Mouse (Mus musculus): Measurements from ENCODE around the gene Fkbp15. TPM values are rescaled to one million over a fixed set of nuclear protein-coding genes. Genes with fewer than 3 reads are reported as not detected.

Fkbp15 gene
- total and polyA plus RNA-seq, 3 experiments: 14.7 to 19.6 (median 16.6) TPM

DNA sequence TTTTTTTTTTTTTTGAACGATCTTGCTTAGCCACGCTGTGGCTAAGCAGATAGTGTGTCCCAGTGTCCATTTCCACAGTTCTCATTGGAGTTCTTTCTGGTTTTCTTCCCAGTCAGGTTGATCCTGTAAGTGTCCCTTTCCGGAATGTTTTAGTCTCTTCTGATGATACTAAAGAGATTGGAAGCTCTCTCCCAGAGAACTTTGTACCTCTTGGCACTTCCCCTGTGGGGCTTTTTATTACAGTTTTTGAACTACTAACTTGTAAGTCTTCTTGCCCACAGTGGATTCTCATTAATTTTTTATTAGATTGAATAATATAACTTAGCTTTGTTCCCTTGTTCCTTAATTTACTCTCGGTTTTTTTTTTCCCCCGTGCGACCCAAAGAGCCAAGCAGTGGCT, 1.2 kb upstream of the Fkbp15 start:
- Histone ChIP-seq H3K79me2 (replicated peaks; ENCODE audit: control insufficient read depth, insufficient read depth, low read length) (peaks cover 2% of the 10 kb centered on the region), H3K4me3 (peak overlapping the region; percentile 96), H3K9ac (ENCODE audit: low read depth, low read length) (no peak overlapping the region; the same call in 1 of the 2 replicates), H3K36me3 (ENCODE audit: control insufficient read depth, insufficient read depth, low read length) (peaks cover 8% of the 10 kb centered on the region), H3K27me3 (ENCODE audit: control insufficient read depth, insufficient read depth, low read length) (no peaks in the 10 kb centered on the region), H3K4me1 (ENCODE audit: control insufficient read depth, insufficient read depth, low read length) (peaks cover 2% of the 10 kb centered on the region; the same call in 1 of the 2 replicates), H3K27ac (no peak overlapping the region; the same call in 1 of the 2 replicates)
- WGBS: 9% methylated on average over 6 of the region's 6 CpGs
- intact Hi-C loops (cut with DNase I): loop anchor here (5.0 kb wide), 1 partner anchor 156 kb away; the partner anchor contains the start of gene Alad
- TF ChIP-seq POLR2A (IDR thresholded peaks at IDR 0.05; ENCODE audit: insufficient read depth, low read depth, low read length) (no peak), EP300 (IDR thresholded peaks at IDR 0.05; ENCODE audit: insufficient read depth, low read depth, low read length) (no peak), CTCF (IDR thresholded peaks at IDR 0.05) (no peak)
- no peak for DNase-seq

DNA sequence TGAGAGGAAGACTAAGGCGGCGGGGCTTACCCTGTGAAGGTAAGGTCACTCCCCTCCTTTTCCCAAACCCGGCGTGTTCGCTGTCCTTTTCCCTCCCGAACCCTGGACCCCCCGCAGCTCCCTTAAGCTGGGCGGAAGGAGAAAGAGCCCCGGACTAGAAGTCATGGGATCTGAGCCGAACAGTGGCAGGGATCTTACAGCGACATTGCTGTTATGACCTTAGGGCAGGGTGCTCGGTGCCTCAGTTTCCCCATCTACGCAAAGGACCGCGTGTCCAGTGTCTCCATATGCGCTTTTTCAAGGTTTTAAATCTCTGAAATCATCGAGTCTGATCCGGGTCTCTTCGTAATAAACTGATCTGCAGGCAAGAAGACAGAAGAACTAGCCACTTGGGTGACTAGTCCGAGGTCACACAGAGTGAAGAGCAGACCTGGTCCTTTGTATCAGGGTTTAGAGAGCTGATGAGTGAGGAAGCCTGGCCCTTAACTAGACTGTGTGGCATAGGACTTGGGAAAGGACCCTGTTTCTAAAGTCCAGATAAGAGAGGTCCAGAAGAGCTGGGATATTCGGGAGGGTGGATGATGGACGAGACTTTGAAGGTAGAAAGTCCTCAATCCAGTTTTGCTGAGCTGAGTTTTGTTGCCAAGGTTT, 582 bp upstream of the Fkbp15 start:
- peak; percentile 7 to 19 for DNase-seq
- Histone ChIP-seq H3K27me3 (ENCODE audit: control insufficient read depth, insufficient read depth, low read length) (no peaks in the 10 kb centered on the region), H3K4me1 (ENCODE audit: control insufficient read depth, insufficient read depth, low read length) (peaks cover 2% of the 10 kb centered on the region; the same call in 1 of the 2 replicates), H3K27ac (peak overlapping the region; percentile 80), H3K36me3 (ENCODE audit: control insufficient read depth, insufficient read depth, low read length) (peaks cover 8% of the 10 kb centered on the region), H3K9ac (ENCODE audit: low read depth, low read length) (peak overlapping the region; percentile 69), H3K4me3 (peak overlapping the region; percentile 96), H3K79me2 (replicated peaks; ENCODE audit: control insufficient read depth, insufficient read depth, low read length) (peaks cover 2% of the 10 kb centered on the region)
- intact Hi-C loops (cut with DNase I): loop anchor here (5.0 kb wide), 1 partner anchor 156 kb away; the partner anchor contains the start of gene Alad
- under 1% methylated on average over 22 of the region's 22 CpGs for WGBS
- TF ChIP-seq POLR2A (IDR thresholded peaks at IDR 0.05; ENCODE audit: insufficient read depth, low read depth, low read length) (no peak), EP300 (IDR thresholded peaks at IDR 0.05; ENCODE audit: insufficient read depth, low read depth, low read length) (no peak), CTCF (IDR thresholded peaks at IDR 0.05) (no peak)

DNA sequence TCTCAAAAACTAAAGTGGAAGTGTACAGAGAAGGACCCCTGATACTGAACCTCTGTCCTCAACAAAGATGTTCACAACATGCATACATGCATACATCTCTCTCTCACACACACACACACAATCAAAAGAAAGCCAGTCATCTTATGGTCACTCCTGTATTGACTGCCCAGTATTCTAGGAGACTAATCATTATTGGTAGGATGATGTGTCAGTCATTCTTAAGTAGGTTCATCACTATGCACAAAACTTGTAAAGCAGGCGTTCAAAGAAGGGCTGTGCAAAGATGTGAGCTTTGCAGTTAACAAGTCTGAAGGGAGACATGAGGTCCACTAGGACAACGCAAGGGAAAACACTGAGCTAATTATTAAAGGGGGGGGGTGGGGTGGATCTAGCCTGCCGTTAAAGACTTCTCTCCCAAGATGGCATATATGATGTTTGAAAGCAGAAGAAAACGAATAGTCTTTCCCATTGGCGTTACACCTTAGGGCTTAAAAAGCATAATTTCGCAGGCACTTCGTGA, 1.0 kb downstream of the Fkbp15 start:
- H3K4me3 ChIP-seq: peak overlapping the region; percentile 96
- no peaks in the 10 kb centered on the region for H3K27me3 ChIP-seq (ENCODE audit: control insufficient read depth, insufficient read depth, low read length)
- no peak for TF ChIP-seq POLR2A (IDR thresholded peaks at IDR 0.05; ENCODE audit: insufficient read depth, low read depth, low read length)
- no peak for TF ChIP-seq CTCF (IDR thresholded peaks at IDR 0.05)
- TF ChIP-seq EP300 (IDR thresholded peaks at IDR 0.05; ENCODE audit: insufficient read depth, low read depth, low read length): no peak
- H3K9ac ChIP-seq (ENCODE audit: low read depth, low read length): peak overlapping the region; percentile 92
- peaks cover 2% of the 10 kb centered on the region; the same call in 1 of the 2 replicates for H3K79me2 ChIP-seq (replicated peaks; ENCODE audit: control insufficient read depth, insufficient read depth, low read length)
- intact Hi-C loops (cut with DNase I): no loop called here
- H3K4me1 ChIP-seq (ENCODE audit: control insufficient read depth, insufficient read depth, low read length): peaks cover 2% of the 10 kb centered on the region; the same call in 1 of the 2 replicates
- WGBS: 35% methylated on average over 7 of the region's 7 CpGs
- DNase-seq: no peak
- peaks cover 8% of the 10 kb centered on the region for H3K36me3 ChIP-seq (ENCODE audit: control insufficient read depth, insufficient read depth, low read length)
- H3K27ac ChIP-seq: peak overlapping the region; percentile 85; the same call in 1 of the 2 replicates

DNA sequence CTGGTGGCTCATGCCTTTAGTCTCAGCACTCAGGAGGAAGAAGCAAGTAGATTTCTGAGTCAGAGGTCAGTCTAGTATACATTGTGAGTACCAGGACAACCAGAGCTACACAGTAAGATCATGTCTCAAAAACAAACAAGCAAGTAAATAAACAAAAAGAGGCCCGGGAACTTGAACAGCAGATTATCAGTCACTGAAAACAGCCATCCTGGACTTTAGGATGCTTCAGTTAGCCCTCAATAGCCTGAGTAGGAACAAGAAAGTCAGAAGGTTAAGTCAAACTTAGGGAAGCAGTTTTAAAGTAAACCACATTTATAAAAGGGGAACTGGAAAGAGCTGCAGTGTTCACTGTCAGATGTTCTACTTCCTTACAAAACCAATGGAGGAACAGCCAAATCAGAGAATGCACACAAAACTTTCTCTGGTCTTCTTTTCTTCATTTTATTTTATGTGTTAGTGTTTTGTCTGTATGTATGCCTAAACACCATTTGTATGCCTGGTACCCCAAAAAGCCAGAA, 2.7 kb downstream of the Fkbp15 start:
- Histone ChIP-seq H3K4me3 (no peak overlapping the region), H3K27me3 (ENCODE audit: control insufficient read depth, insufficient read depth, low read length) (no peaks in the 10 kb centered on the region), H3K36me3 (ENCODE audit: control insufficient read depth, insufficient read depth, low read length) (peaks cover 8% of the 10 kb centered on the region), H3K9ac (ENCODE audit: low read depth, low read length) (no peak overlapping the region), H3K27ac (no peak overlapping the region), H3K4me1 (ENCODE audit: control insufficient read depth, insufficient read depth, low read length) (peaks cover 2% of the 10 kb centered on the region; the same call in 1 of the 2 replicates), H3K79me2 (replicated peaks; ENCODE audit: control insufficient read depth, insufficient read depth, low read length) (peaks cover 2% of the 10 kb centered on the region; the same call in 1 of the 2 replicates)
- intact Hi-C loops (cut with DNase I): no loop called here
- no peak for DNase-seq
- 76% methylated on average over 1 of the region's 1 CpGs for WGBS
- TF ChIP-seq POLR2A (IDR thresholded peaks at IDR 0.05; ENCODE audit: insufficient read depth, low read depth, low read length) (no peak), EP300 (IDR thresholded peaks at IDR 0.05; ENCODE audit: insufficient read depth, low read depth, low read length) (no peak), CTCF (IDR thresholded peaks at IDR 0.05) (no peak)

DNA sequence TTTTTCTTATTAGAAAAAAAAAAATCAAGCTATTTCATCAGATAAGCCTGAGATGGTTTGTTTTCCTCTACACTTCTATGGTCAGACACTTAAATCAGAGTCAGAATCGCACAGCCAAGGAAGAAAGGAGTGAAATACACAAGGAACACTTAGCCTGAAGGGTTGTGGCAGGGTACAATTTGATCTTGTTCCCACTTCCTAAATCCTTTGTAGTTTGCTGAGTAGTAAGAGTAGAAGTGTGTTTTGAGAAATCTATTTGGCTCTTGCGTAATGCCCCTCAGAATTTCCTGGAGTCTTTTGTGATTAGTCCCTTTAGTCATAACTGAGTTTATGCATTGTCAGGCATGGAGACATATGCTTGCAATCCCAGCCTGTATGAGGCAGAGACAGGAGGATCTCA, 11.0 kb downstream of the Fkbp15 start:
- Histone ChIP-seq H3K4me1 (ENCODE audit: control insufficient read depth, insufficient read depth, low read length) (peaks cover 9% of the 10 kb centered on the region), H3K27me3 (ENCODE audit: control insufficient read depth, insufficient read depth, low read length) (no peaks in the 10 kb centered on the region), H3K36me3 (ENCODE audit: control insufficient read depth, insufficient read depth, low read length) (peaks cover 14% of the 10 kb centered on the region), H3K9ac (ENCODE audit: low read depth, low read length) (no peak overlapping the region), H3K27ac (no peak overlapping the region), H3K4me3 (no peak overlapping the region), H3K79me2 (replicated peaks; ENCODE audit: control insufficient read depth, insufficient read depth, low read length) (no peaks in the 10 kb centered on the region)
- WGBS: 84% methylated on average over 2 of the region's 2 CpGs
- TF ChIP-seq POLR2A (IDR thresholded peaks at IDR 0.05; ENCODE audit: insufficient read depth, low read depth, low read length) (no peak), EP300 (IDR thresholded peaks at IDR 0.05; ENCODE audit: insufficient read depth, low read depth, low read length) (no peak), CTCF (IDR thresholded peaks at IDR 0.05) (no peak)
- no peak for DNase-seq
- intact Hi-C loops (cut with DNase I): loop anchor here (5.0 kb wide), 1 partner anchor 58 kb away; the partner anchor contains the start of genes Cdc26 and Prpf4
